Comparison of ENCODE assay signal across 8 mouse cellular contexts in genomic region chr1:165853729-165854420, GRCm38 (mm10).
A peak's percentile ranks its signal among the peaks of the same experiment; 100 is the strongest.
DNase-seq lines count a peak whose midpoint lies in the region; ATAC-seq and TF ChIP-seq lines count a peak whose summit lies in the region.

No protein-coding gene starts in this region.

- peak; percentile 54 for ATAC-seq in midbrain, embryonic 11.5 days (ENCODE audit: low FRiP score)
- no peak for ATAC-seq in midbrain, embryonic 16.5 days
- ATAC-seq in limb, embryonic 14.5 days (ENCODE audit: low FRiP score, low read depth), result no peak
- ATAC-seq in neural tube, embryonic 11.5 days (ENCODE audit: insufficient read depth, low FRiP score, low TSS enrichment), result no peak

- no peak for TF ChIP-seq POLR2A in limb, embryonic 14.5 days (IDR thresholded peaks at IDR 0.05; ENCODE audit: borderline replicate concordance, extremely low read depth, insufficient read depth, insufficient read length)

- peak; percentile 99 for DNase-seq in midbrain, embryonic 11.5 days (ENCODE audit: low spot score, missing footprints)
- peak; percentile 76 for DNase-seq in adrenal gland, postnatal 25 days
- DNase-seq in embryonic facial prominence, embryonic 10.5 days (ENCODE audit: low spot score), result peak; percentile 78
- DNase-seq in heart, postnatal 4 days, result peak; percentile 81
- DNase-seq in limb, embryonic 14.5 days (ENCODE audit: low spot score), result peak; percentile 31
- DNase-seq in neural tube, embryonic 11.5 days (ENCODE audit: low spot score), result peak; percentile 85
- DNase-seq in thymus, postnatal 14 days, result peak; percentile 91

- H3K4me1 ChIP-seq in midbrain, embryonic 11.5 days (ENCODE audit: control insufficient read depth, insufficient read depth, low read length), result no peaks in the 10 kb centered on the region
- H3K4me1 ChIP-seq in midbrain, embryonic 16.5 days (ENCODE audit: control insufficient read depth, insufficient read depth, low read length), result peaks cover 2% of the 10 kb centered on the region; the same call in 1 of the 2 replicates
- H3K4me1 ChIP-seq in embryonic facial prominence, embryonic 10.5 days, result peaks cover 40% of the 10 kb centered on the region
- H3K4me1 ChIP-seq in limb, embryonic 14.5 days (ENCODE audit: control insufficient read depth, insufficient read depth, low read length), result no peaks in the 10 kb centered on the region
- no peaks in the 10 kb centered on the region for H3K4me1 ChIP-seq in neural tube, embryonic 11.5 days (ENCODE audit: control insufficient read depth, insufficient read depth, low read length)

- no peak overlapping the region for H3K27ac ChIP-seq in midbrain, embryonic 11.5 days (ENCODE audit: low read depth, low read length)
- no peak overlapping the region for H3K27ac ChIP-seq in midbrain, embryonic 16.5 days (ENCODE audit: low read length)
- no peak overlapping the region for H3K27ac ChIP-seq in embryonic facial prominence, embryonic 10.5 days (replicated peaks)
- no peak overlapping the region for H3K27ac ChIP-seq in limb, embryonic 14.5 days (replicated peaks; ENCODE audit: low read depth, low read length)
- no peak overlapping the region for H3K27ac ChIP-seq in neural tube, embryonic 11.5 days (ENCODE audit: low read depth, low read length)

- no peak overlapping the region for H3K4me3 ChIP-seq in midbrain, embryonic 11.5 days (ENCODE audit: low read depth, low read length)
- no peak overlapping the region for H3K4me3 ChIP-seq in midbrain, embryonic 16.5 days (ENCODE audit: low read depth, low read length)
- H3K4me3 ChIP-seq in embryonic facial prominence, embryonic 10.5 days, result no peak overlapping the region
- H3K4me3 ChIP-seq in limb, embryonic 14.5 days (replicated peaks; ENCODE audit: low read length), result no peak overlapping the region
- H3K4me3 ChIP-seq in neural tube, embryonic 11.5 days (ENCODE audit: low read depth, low read length), result no peak overlapping the region

- H3K9me3 ChIP-seq in midbrain, embryonic 11.5 days (ENCODE audit: control insufficient read depth, low read length), result no peaks in the 10 kb centered on the region
- H3K9me3 ChIP-seq in midbrain, embryonic 16.5 days (replicated peaks; ENCODE audit: control insufficient read depth, low read length, poor library complexity, severe bottlenecking), result no peaks in the 10 kb centered on the region
- H3K9me3 ChIP-seq in embryonic facial prominence, embryonic 10.5 days, result no peaks in the 10 kb centered on the region
- H3K9me3 ChIP-seq in limb, embryonic 14.5 days (ENCODE audit: control insufficient read depth, low read length), result no peaks in the 10 kb centered on the region
- H3K9me3 ChIP-seq in neural tube, embryonic 11.5 days (ENCODE audit: control insufficient read depth, low read length), result no peaks in the 10 kb centered on the region

- no peak overlapping the region for H3K4me2 ChIP-seq in midbrain, embryonic 11.5 days
- H3K4me2 ChIP-seq in midbrain, embryonic 16.5 days (ENCODE audit: low read length), result no peak overlapping the region
- H3K4me2 ChIP-seq in limb, embryonic 14.5 days (replicated peaks; ENCODE audit: low read depth, low read length, severe bottlenecking), result no peak overlapping the region
- no peak overlapping the region for H3K4me2 ChIP-seq in neural tube, embryonic 11.5 days (ENCODE audit: low read depth)

- WGBS in midbrain, embryonic 11.5 days, result 60% methylated on average over 10 of the region's 10 CpGs
- 62% methylated on average over 10 of the region's 10 CpGs for WGBS in midbrain, embryonic 16.5 days
- WGBS in embryonic facial prominence, embryonic 10.5 days, result 60% methylated on average over 10 of the region's 10 CpGs
- 58% methylated on average over 10 of the region's 10 CpGs for WGBS in limb, embryonic 14.5 days
- 60% methylated on average over 10 of the region's 10 CpGs for WGBS in neural tube, embryonic 11.5 days

- no peaks in the 10 kb centered on the region for H3K36me3 ChIP-seq in midbrain, embryonic 11.5 days (ENCODE audit: control insufficient read depth, insufficient read depth, low read length)
- H3K36me3 ChIP-seq in midbrain, embryonic 16.5 days (ENCODE audit: control insufficient read depth, insufficient read depth, low read length), result no peaks in the 10 kb centered on the region
- no peaks in the 10 kb centered on the region for H3K36me3 ChIP-seq in embryonic facial prominence, embryonic 10.5 days (replicated peaks)
- H3K36me3 ChIP-seq in limb, embryonic 14.5 days (ENCODE audit: control insufficient read depth, insufficient read depth, low read length), result no peaks in the 10 kb centered on the region
- no peaks in the 10 kb centered on the region for H3K36me3 ChIP-seq in neural tube, embryonic 11.5 days (ENCODE audit: control insufficient read depth, insufficient read depth, low read length)

- H3K27me3 ChIP-seq in midbrain, embryonic 11.5 days (ENCODE audit: control insufficient read depth, insufficient read depth, low read length), result no peaks in the 10 kb centered on the region
- H3K27me3 ChIP-seq in midbrain, embryonic 16.5 days (ENCODE audit: control insufficient read depth, insufficient read depth, low read depth, low read length), result peaks cover 2% of the 10 kb centered on the region; the same call in 1 of the 2 replicates
- H3K27me3 ChIP-seq in embryonic facial prominence, embryonic 10.5 days (replicated peaks; ENCODE audit: low read depth, poor library complexity, severe bottlenecking), result peaks cover 22% of the 10 kb centered on the region
- no peaks in the 10 kb centered on the region for H3K27me3 ChIP-seq in limb, embryonic 14.5 days (ENCODE audit: control insufficient read depth, insufficient read depth, low read length)
- H3K27me3 ChIP-seq in neural tube, embryonic 11.5 days (ENCODE audit: control insufficient read depth, insufficient read depth, low read length), result 0 out of 2 replicates have a peak, but pooled peaks cover 8% of the 10 kb centered on the region

- H3K9ac ChIP-seq in midbrain, embryonic 11.5 days (ENCODE audit: low read length), result no peak overlapping the region
- H3K9ac ChIP-seq in midbrain, embryonic 16.5 days (ENCODE audit: low read depth, low read length), result no peak overlapping the region
- no peak overlapping the region for H3K9ac ChIP-seq in limb, embryonic 14.5 days (ENCODE audit: low read depth, low read length, severe bottlenecking)
- no peak overlapping the region for H3K9ac ChIP-seq in neural tube, embryonic 11.5 days (ENCODE audit: low read length)

Comparison
In these comparisons a context has a peak if more than half of its experiments do, and no peak if none do; other contexts are left out.
1. DNase-seq: peak in every context shown above with its lines; median percentile 99 in midbrain, embryonic 11.5 days; 91 in thymus, postnatal 14 days; 85 in neural tube, embryonic 11.5 days; 81 in heart, postnatal 4 days; 78 in embryonic facial prominence, embryonic 10.5 days; 76 in adrenal gland, postnatal 25 days; 31 in limb, embryonic 14.5 days.